Mouse (Mus musculus): ENCODE measurements around the gene Eogt. TPM values are rescaled to one million over a fixed set of nuclear protein-coding genes. Genes with fewer than 3 reads are reported as not detected.
A peak's percentile ranks its signal among the peaks of the same experiment; 100 is the strongest.

The Eogt gene
- total and polyA plus RNA-seq, 3 experiments: 22.3 to 45.8 (median 32.4) TPM

DNA sequence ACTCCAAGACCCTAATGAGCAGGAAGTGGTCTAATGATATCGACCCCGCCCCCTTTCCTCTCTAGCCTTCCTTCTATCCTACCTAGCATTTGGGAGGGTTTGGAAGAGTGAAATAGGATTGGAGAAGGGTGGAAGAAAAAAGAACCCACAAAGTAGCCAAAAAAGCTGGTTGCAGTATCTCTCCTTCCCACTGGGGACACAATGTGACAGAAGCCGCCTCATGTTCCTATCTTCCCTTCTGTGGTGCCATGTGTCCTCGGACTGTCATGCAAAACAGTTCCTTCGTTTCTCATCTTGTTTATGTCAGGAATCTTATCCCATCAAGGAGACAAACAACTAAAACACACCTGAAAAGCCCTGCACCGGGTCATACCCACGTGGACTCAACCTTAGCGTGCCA lies 42.9 kb downstream of the Eogt start:
- DNase-seq: no peak

DNA sequence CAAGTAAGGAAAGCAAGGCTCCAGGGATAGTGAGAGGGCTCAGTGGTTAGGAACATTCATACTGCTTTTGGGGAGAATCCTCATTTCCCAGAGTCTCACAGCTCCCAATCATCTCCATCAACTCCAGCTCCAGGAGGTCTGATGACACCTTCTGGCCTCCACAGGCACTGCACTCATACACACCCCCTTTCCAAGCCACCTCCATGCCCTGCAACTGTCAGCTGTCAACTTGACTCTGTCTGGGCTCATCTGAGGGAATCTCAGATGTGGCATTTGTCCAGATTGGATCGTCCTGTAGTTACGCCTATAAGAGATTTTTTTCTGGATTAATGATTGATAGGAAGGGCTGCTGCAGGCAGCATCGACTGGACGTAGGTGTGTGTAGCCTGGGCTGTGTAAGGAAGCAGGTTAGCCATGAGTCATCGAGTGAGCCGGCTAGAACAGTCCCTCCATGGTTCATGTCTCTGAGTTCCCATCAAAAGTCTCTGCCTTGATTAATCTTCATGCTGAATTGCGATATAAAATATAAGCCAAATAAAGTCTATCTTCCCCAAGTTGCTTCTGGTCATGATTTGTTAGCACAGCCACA lies 44.6 kb downstream of the Eogt start:
- peak; percentile 28 for DNase-seq

DNA sequence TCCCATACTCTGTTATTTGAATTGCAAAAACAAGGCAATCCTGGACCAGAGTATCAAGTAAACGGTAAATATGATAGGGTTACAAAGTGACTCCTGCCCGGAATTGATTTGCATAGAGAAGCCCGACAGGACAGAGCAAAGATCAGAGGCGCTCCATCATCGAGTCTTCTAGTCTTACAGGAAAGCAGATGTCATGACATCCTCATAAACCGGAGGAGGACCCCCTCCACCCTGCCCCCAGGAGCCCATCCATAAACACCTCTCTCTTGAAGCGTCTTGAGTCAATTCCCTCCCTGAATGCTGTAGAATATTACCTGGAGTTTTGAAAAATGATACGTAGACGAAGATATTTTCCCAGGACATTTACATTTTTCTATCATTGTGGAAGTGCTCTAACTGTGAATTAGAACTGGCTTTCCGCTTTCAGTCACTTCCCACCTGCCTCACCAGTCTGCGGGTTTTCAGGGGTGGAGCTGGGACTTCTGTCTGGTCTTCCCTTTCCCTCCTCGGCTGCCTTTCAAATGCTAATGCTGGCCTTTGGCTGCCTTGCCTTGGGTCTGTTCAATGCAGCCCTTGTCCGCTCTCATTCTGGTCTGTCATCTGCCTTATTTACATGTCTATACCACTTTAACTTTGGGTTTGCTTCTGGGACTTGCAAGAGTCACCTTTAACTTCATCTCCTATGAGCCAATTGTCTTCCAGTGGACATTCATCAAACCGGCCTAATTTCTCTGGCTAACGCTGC lies 46.9 kb downstream of the Eogt start:
- DNase-seq: no peak

DNA sequence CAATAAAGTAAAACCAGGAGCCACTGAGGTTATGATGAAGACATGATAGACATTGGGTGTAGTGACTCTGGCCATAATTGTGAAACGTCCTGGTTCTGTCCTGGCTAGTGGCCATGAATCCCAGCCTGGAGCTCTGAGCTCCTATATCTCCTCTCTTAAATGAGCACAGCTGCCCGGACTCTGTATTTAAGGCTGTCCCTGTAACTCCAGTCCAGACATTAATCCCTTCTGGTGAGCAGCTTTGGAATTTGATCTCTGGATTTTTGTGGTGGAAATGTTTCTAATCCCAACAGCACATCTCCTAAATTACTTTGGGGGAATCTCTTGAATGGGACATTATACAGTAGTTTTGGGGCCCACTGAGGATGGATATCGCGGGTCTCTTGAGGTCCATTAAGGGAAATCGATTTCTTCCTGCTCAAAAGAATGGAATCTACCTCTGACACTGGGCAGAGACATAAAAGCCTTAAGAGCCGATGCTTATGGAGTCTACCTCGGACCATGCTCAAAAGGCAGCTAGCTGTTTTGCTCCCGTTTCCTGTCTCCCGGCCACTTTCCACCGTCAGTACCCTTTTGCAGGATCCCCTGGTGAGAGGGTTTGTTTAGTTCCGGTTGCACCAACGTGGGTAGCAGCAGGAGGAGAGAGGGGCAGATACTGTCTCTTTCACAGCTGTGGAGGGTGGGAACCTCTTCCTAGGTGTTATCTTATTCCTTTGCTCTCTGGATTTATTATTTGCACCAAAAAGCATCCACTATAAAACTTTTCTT lies 47.6 kb downstream of the Eogt start:
- no peak for DNase-seq

DNA sequence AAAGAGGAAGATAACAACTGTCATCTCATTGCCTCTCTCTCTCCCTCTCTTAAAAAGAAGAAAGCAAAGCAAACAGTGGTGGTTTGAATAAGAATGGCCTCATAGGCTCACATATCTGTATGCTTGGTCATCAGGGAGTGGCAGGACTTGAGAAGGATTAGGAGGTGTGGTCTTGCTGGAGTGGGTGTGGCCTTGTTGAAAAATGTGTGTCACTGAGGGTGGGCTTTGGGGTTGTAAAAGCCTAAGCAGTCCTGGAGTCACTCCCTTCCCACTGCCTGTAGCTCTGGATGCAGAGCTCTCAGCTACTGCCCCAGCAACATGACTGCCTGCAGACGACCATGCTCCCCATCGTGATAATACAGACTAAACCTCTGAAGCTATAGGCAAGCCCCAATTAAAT lies 66.6 kb downstream of the Eogt start:
- no peak for DNase-seq

DNA sequence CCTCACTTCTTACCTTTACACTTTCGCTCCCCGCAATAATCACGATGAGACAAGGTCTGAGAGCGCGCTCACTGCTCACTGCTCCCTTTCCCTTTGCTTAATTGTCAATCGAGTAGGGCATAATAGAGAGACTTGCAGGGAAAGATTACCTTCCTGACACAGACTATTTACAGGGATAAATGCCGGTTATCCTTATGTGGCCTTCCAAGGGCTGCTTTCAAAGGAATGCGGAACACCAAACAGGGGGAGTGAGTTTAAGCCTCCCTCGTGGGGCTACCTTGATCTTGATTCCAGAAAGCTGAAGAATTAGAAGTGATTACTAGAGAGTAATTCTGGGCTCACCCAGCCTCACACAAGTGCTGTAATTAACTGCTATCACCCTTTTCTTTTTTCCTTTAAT lies 69.0 kb downstream of the Eogt start:
- DNase-seq: no peak

DNA sequence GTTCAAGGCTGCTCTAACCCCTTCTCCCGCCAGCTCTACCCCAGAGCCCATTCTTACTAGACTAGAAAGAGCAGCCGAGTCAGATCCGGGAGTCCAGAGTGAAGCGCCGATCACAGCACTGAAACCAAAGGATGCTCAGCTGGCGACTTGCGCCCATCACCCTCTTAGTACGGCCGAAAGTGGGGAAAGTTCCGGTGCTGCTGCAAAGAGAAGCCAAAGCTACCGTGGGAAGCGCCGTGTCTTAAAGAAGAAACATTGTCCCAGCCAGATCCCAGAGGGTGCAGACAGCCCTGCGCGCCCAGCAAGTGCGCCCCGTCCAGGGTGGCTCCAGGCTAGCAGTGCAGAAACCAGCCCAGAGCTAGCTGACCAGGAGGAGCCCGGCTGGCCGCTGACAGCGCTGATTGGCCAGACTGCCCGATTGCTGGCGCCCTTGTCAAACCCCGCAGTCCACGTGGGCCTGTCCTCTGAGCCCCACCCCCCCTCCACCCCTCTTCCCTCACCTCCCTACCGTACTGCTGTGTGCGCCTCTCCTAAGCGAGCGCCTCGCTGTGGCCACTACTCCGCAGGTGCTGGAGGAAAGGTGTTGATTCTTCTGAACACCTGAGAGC lies 88.8 kb downstream of the Eogt start, which contains the start of gene Fam19a4:
TSS of gene Fam19a4 (minus strand) at position 340 of the 608 bp plus-strand sequence.
- DNase-seq: peak; percentile 76

Other genes starting within 250 kb of the Eogt start
- gene Fam19a4, start 88.8 kb downstream of the Eogt start, total RNA-seq (2021): 1 to 10 TPM in 1 of 2 experiments, under 1 TPM in 1; 0.98 to 1.6 TPM
- 0.11 and 0.37 TPM in 2 replicates for gene Fam19a4, start 88.8 kb downstream of the Eogt start, polyA plus RNA-seq (2012; rRNA removed)
- gene Tmf1, start 29.9 kb upstream of the Eogt start, total RNA-seq (2021): 10 to 100 TPM; 49.3 to 61.8 TPM
- gene Tmf1, start 29.9 kb upstream of the Eogt start, polyA plus RNA-seq (2012; rRNA removed): 1.9 and 2.4 TPM in 2 replicates
- 10 to 100 TPM; 60.0 to 66.6 TPM for gene Uba3, start 56.5 kb upstream of the Eogt start, total RNA-seq (2021)
- gene Uba3, start 56.5 kb upstream of the Eogt start, polyA plus RNA-seq (2012; rRNA removed): 3.4 and 3.7 TPM in 2 replicates
- gene Arl6ip5, start 61.5 kb upstream of the Eogt start, total RNA-seq (2021): 100 to 1,000 TPM; 115 to 146 TPM
- 40.7 and 47.9 TPM in 2 replicates for gene Arl6ip5, start 61.5 kb upstream of the Eogt start, polyA plus RNA-seq (2012; rRNA removed)
- gene Lmod3, start 103.6 kb upstream of the Eogt start, total RNA-seq (2021): not detected
- gene Lmod3, start 103.6 kb upstream of the Eogt start, polyA plus RNA-seq (2012; rRNA removed): not detected in 2 replicates